Mouse (Mus musculus): Measurements from ENCODE around the gene Cds1. TPM values are rescaled to one million over a fixed set of nuclear protein-coding genes. Genes with fewer than 3 reads are reported as not detected.

Cds1 gene
- 0.79 TPM for polyA plus RNA-seq (2015; fragmentation: Illumina TruSeq; extraction: RNeasy Lipid Tissue Mini Kit (QIAGEN cat#74804); ENCODE audit: insufficient read depth, low read depth, low replicate concordance)

DNA sequence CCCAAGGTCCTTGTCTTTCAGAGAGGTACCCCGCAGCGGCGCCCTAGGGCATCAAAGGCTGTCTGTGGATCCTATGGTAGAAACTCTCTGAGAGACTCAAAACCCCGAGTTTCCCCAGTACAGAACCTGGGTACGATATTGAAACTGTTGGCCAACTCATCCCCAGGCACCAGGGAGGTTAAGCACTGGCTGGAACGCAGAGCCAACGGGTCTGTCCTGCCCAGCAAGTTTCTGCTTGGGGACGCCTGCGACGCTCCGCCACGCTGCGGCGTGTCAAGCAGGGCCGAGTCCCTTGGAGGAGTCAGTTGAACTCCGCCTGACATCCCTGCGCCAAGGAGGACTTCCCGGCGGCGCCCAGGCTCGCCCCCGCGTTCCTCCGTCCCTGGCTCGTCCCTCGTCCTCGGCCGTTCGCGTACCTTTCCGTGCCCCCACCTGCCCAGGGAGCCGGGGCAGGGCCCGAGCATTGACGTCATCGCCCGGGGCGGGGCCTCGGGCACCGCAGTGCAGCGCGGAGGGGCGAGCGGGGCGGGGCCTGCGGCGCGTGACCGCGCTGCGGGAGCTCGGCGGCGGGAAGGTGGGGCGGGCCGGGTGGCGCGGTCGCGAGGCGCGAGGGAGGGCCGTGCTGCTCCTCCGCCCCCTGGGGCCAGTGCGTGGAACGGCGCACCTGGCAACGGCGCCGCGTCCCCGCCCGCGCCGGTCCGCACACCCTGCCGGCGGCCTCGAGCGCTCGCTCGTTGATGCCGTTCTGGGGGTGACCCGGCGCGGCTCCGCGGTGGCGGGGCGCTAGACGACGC is at the start of gene Cds1:
TSS of gene Cds1 (plus strand) at position 577 of the 794 bp plus-strand sequence.

Other genes with a start within 250 kb of the Cds1 start
- gene Nkx6-1, start 100.1 kb upstream of the Cds1 start, polyA plus RNA-seq (2015; fragmentation: Illumina TruSeq; extraction: RNeasy Lipid Tissue Mini Kit (QIAGEN cat#74804); ENCODE audit: insufficient read depth, low read depth, low replicate concordance), result 7.6 TPM

All from pancreas, adult 10 weeks (tissue).